Mouse (Mus musculus) midbrain, embryonic 14.5 days (tissue): ENCODE measurements around the gene Hoxb4. TPM values are rescaled to one million over a fixed set of nuclear protein-coding genes. Genes with fewer than 3 reads are reported as not detected.

Experiments used
- ATAC-seq: fragments of 200-750 bp; cut with Nextera tagmentation; 2 replicates; pipeline ENCODE4 v1.8.0; 2017; ENCODE audit warnings: moderate number of reproducible peaks, moderate library complexity; ENCODE audit not compliant: low FRiP score, low TSS enrichment
- DNase-seq: peaks from one replicate; pipeline ENCODE4 v3.0.0-alpha.2; 2015
- H3K27ac ChIP-seq: fragments of 300-500 bp; sonication (generic); replicated peaks from 2 replicates; pipeline ENCODE4 v1.5.1; 2014; ENCODE audit warnings: mild to moderate bottlenecking, low read depth, low read length, moderate library complexity
- H3K27me3 ChIP-seq: fragments of 300-500 bp; sonication (generic); 2 replicates; pipeline ENCODE4 v1.6.1; 2014; ENCODE audit warnings: low read length, control low read depth, mixed read lengths; ENCODE audit not compliant: control insufficient read depth, insufficient read depth
- H3K36me3 ChIP-seq: fragments of 300-500 bp; sonication (generic); 2 replicates; pipeline ENCODE4 v1.6.1; 2014; ENCODE audit warnings: low read length, control low read depth; ENCODE audit not compliant: control insufficient read depth, insufficient read depth
- H3K4me1 ChIP-seq: fragments of 300-500 bp; sonication (generic); 2 replicates; pipeline ENCODE4 v1.6.1; 2014; ENCODE audit warnings: mild to moderate bottlenecking, antibody characterized with exemption, low read length, control low read depth; ENCODE audit not compliant: control insufficient read depth, insufficient read depth
- H3K4me2 ChIP-seq: fragments of 300-500 bp; sonication (generic); 2 replicates; pipeline ENCODE4 v1.6.1; 2014; ENCODE audit warnings: mild to moderate bottlenecking, low read length, moderate library complexity
- H3K4me3 ChIP-seq: fragments of 300-500 bp; sonication (generic); replicated peaks from 2 replicates; pipeline ENCODE4 v1.5.1; 2014; ENCODE audit warnings: low read depth, low read length
- H3K9ac ChIP-seq: fragments of 300-500 bp; sonication (generic); replicated peaks from 2 replicates; pipeline ENCODE4 v1.6.1; 2014; ENCODE audit warnings: mild to moderate bottlenecking, low read length, moderate library complexity
- H3K9me3 ChIP-seq: fragments of 300-500 bp; sonication (generic); 2 replicates; pipeline ENCODE4 v1.6.1; 2016; ENCODE audit warnings: low read length, control low read depth, mixed read lengths; ENCODE audit not compliant: control insufficient read depth
- WGBS: fragments of 180-500 bp; shearing (Covaris S2); extraction: QIAGEN DNeasy Blood & Tissue Kit; methylation state at CpG from one replicate; pipeline ENCODE4 v1.1.7; 2014; 5-methylcytosine and 5-hydroxymethylcytosine counted together
- polyA plus RNA-seq: library from polyadenylated mRNA; unstranded; fragments of >200 nt; fragmentation: Nextera tagmentation; extraction: Ambion mirVana; gene quantifications from 2 replicates; pipeline ENCODE4 v1.2.1, GENCODE M21; 2014

Hoxb4 gene
- polyA plus RNA-seq, 1 experiment from 2014 or later: not detected

- H3K27ac ChIP-seq: no peak overlapping the region
- WGBS: 21% methylated on average over 14 of the region's 14 CpGs
- peaks cover 98% of the 10 kb centered on the region for H3K27me3 ChIP-seq
- DNase-seq: no peak
- H3K4me1 ChIP-seq: no peaks in the 10 kb centered on the region
- ATAC-seq: no peak
- H3K9ac ChIP-seq: no peak overlapping the region
- no peak overlapping the region for H3K4me2 ChIP-seq
- H3K36me3 ChIP-seq: no peaks in the 10 kb centered on the region
- H3K9me3 ChIP-seq: no peaks in the 10 kb centered on the region
- no peak overlapping the region for H3K4me3 ChIP-seq
Measured at GRCm38 (mm10) chr11:96278324-96278723, 39.7 kb upstream of the Hoxb4 start.

GRCm38 (mm10) chr11:96278773-96279172 lies 39.3 kb upstream of the Hoxb4 start:
- Histone ChIP-seq H3K27me3 (peaks cover 98% of the 10 kb centered on the region), H3K4me3 (no peak overlapping the region), H3K4me1 (no peaks in the 10 kb centered on the region), H3K9me3 (no peaks in the 10 kb centered on the region), H3K36me3 (no peaks in the 10 kb centered on the region), H3K27ac (no peak overlapping the region), H3K4me2 (no peak overlapping the region), H3K9ac (no peak overlapping the region)
- ATAC-seq (no peak), DNase-seq (peak; percentile 93)
- WGBS: under 1% methylated on average over 9 of the region's 9 CpGs

DNA sequence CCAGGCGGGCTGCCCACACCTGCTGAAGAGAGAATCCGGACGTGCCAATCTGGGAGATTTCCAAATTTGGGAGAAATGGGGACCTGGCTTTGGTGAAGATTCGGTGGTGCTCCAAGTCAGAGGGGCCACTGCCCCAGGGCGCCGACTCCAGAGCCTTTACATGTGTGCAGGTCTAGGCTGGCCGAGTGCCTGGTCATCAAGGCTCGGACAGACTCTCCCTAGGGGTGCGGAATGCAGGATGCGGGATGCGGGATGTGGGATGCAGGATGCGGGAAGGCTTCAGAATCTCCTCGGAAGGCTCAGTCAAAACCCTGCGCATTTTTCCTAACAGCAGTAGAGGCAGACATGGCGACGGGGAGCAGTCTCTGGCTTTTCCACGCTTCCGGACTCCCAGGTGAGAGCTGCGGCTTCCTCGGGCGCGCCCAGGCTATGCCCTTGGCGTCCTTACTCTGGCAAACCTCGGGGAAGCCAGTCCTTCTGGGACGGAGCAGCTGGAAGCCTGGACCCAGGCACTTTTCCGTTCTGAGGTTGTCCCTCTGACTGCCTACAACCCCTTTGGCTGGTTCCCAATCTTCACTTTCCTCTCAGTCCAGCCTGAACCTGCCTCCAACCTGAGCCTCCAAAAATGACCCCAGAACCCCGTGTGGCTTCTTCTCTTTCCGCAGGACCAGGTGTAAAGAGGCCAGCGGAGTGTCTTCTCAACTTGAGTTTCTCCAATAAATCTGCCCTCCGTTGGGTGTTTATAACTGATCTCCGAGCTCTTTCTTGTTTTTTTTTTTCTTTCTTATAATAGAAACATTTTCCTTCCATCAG lies 38.4 kb upstream of the Hoxb4 start:
- H3K4me2 ChIP-seq: no peak overlapping the region
- no peak overlapping the region for H3K9ac ChIP-seq
- H3K27me3 ChIP-seq: peaks cover 98% of the 10 kb centered on the region
- ATAC-seq (no peak), DNase-seq (no peak)
- no peak overlapping the region for H3K4me3 ChIP-seq
- H3K36me3 ChIP-seq: no peaks in the 10 kb centered on the region
- H3K9me3 ChIP-seq: no peaks in the 10 kb centered on the region
- 4% methylated on average over 31 of the region's 31 CpGs for WGBS
- H3K4me1 ChIP-seq: 0 out of 2 replicates have a peak, but pooled peaks cover 2% of the 10 kb centered on the region
- no peak overlapping the region for H3K27ac ChIP-seq

- H3K9ac ChIP-seq: no peak overlapping the region
- 0 out of 2 replicates have a peak, but pooled peaks cover 2% of the 10 kb centered on the region for H3K4me1 ChIP-seq
- no peak overlapping the region for H3K4me3 ChIP-seq
- no peak overlapping the region for H3K4me2 ChIP-seq
- ATAC-seq (no peak), DNase-seq (no peak)
- no peaks in the 10 kb centered on the region for H3K9me3 ChIP-seq
- H3K27me3 ChIP-seq: peaks cover 98% of the 10 kb centered on the region
- H3K36me3 ChIP-seq: no peaks in the 10 kb centered on the region
- WGBS: 9% methylated on average over 8 of the region's 8 CpGs
- H3K27ac ChIP-seq: no peak overlapping the region
Measured at GRCm38 (mm10) chr11:96280399-96281378, 37.4 kb upstream of the Hoxb4 start.

GRCm38 (mm10) chr11:96281396-96281795 lies 36.7 kb upstream of the Hoxb4 start:
- no peaks in the 10 kb centered on the region for H3K36me3 ChIP-seq
- DNase-seq: no peak
- 4% methylated on average over 18 of the region's 18 CpGs for WGBS
- peaks cover 98% of the 10 kb centered on the region for H3K27me3 ChIP-seq
- no peak overlapping the region for H3K4me2 ChIP-seq
- no peak overlapping the region for H3K4me3 ChIP-seq
- H3K9me3 ChIP-seq: no peaks in the 10 kb centered on the region
- no peak for ATAC-seq
- H3K9ac ChIP-seq: no peak overlapping the region
- H3K4me1 ChIP-seq: 0 out of 2 replicates have a peak, but pooled peaks cover 2% of the 10 kb centered on the region
- no peak overlapping the region for H3K27ac ChIP-seq

DNA sequence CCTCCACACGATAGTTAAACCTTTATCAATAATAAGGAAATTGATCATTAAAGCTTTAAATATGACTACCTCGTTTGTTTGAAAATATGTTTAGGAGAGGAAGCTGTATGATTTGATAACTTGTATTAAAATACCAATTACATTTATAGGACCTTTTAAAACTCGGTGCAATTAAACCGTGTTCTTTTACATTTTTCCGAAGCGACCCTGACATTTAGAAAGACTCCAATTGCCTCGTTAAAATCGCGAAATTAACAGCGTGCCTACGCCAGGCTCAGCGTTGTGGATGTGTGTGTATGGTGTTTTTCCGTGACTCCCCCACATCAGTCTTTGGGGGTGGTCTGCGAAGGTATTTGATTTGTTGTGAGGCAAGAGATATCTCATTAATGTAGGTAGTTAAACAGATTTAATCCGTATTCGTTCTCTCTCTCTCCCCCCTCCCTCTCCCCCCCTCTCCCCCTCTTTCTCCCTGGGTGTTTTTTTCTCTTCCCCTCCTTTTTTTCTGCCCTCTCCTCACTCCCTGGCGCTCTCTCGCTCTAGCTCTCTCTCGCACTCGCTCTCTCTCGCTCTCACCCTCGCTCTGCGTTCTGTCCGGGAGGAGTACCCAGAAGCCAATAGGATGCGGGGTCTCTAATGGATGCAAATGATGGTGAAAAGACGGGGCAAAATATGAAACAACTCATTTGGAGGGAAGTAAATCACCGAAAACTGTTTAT lies 36.1 kb upstream of the Hoxb4 start, which contains the start of gene Hoxb8:
TSS of gene Hoxb8 (plus strand) at position 51 of the 716 bp plus-strand sequence.
- Histone ChIP-seq H3K9me3 (no peaks in the 10 kb centered on the region), H3K4me2 (no peak within 1 kb of the TSS), H3K27ac (no peak within 1 kb of the TSS), H3K4me3 (no peak within 1 kb of the TSS), H3K27me3 (peaks cover 98% of the 10 kb centered on the region), H3K4me1 (0 out of 2 replicates have a peak, but pooled peaks cover 2% of the 10 kb centered on the region), H3K9ac (no peak within 1 kb of the TSS), H3K36me3 (no peaks in the 10 kb centered on the region)
- DNase-seq (no peak), ATAC-seq (no peak)
- 2% methylated on average over 27 of the region's 27 CpGs for WGBS

- DNase-seq: no peak
- H3K4me2 ChIP-seq: no peak overlapping the region
- H3K36me3 ChIP-seq: no peaks in the 10 kb centered on the region
- no peak overlapping the region for H3K27ac ChIP-seq
- H3K27me3 ChIP-seq: peaks cover 98% of the 10 kb centered on the region
- H3K4me1 ChIP-seq: 0 out of 2 replicates have a peak, but pooled peaks cover 2% of the 10 kb centered on the region
- under 1% methylated on average over 49 of the region's 49 CpGs for WGBS
- H3K4me3 ChIP-seq: no peak overlapping the region
- ATAC-seq: no peak
- no peaks in the 10 kb centered on the region for H3K9me3 ChIP-seq
- no peak overlapping the region for H3K9ac ChIP-seq
Measured at GRCm38 (mm10) chr11:96282795-96283430, 35.2 kb upstream of the Hoxb4 start.
